Mouse (Mus musculus) right cerebral cortex, adult 2 months (tissue): ENCODE results near the gene Mixl1.

Experiments
- DNase-seq, 2 experiments: peaks; one replicate each; pipeline ENCODE4 v3.0.0; 2021 to 2022; ENCODE audit warnings: low spot score in 2 of 2

Gene Mixl1

DNA sequence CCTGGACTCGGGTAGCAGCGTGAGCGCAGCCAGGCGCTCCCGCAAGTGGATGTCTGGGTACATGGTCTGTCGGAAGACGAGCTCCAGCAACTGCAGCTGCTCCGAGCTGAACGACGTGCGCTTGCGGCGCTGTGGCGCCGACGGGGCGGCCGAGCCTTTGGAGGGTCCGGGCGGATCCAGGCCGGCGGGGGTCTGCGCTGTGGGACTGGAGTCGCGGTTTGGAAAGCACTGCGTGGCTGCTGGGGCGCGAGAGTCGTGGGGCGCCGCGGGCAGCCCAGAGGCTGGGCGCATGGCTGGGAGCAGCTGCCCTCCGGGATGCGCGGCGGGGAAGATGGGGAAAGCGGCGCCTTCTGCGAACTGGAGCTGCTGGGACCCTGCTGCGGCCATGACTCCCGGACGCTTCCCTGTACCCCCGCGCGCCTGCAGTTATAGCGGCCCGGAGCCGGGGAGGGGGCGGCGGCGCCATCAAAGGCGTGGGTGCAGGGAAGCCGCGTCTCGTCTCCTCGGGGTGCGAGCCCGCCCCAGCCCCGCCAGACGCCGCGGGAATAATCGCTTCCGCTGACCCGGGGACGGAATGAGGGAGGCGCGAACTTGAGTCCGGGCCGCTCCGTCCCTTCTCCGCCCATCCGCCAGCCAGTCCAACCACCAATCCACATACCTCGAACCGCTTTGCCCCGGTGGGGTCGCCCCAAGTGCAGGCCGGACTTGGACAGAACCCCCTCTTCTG lies at the start of gene Mixl1:
Mixl1 (minus strand) TSS at position 409 of the 727 bp plus-strand sequence.
- DNase-seq: no peak

DNA sequence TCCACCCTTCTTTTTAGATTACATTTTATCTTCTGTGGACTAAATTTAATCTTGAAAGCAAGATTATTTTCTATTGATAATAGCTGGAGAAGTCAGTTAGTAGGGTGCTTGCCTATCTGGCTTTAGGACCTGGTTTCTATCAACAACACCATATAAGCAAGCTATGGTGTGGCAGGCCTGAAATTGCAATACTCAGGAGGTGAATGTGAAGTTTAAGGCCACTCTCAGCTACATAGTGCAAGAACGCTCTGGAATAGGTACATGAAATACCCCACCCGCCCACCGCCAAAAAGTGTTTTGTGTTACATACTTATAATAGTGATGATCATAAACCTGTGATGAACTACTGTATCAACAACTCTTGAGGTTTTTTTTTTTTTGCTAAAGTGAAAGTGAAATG lies 32.4 kb upstream of the Mixl1 start:
- DNase-seq: no peak

DNA sequence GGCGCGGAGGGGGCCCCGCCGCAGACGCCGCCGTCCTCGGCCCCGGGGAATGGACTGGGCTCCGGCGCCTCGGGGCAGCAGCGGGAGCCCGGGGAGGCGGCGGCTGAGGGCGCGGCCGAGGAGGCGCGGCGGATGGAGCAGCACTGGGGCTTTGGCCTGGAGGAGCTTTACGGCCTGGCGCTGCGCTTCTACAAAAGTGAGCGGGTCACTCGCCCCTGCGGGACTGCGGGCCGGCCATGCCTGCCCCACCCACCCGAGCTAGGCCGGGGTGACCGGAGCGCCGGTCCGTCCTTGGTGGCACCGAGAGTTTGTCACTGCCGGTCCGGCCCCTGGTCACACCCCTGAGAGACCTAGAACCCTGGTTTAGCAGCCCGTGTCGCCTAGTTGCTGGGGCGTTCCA lies 29.3 kb upstream of the Mixl1 start:
- DNase-seq: no peak

DNA sequence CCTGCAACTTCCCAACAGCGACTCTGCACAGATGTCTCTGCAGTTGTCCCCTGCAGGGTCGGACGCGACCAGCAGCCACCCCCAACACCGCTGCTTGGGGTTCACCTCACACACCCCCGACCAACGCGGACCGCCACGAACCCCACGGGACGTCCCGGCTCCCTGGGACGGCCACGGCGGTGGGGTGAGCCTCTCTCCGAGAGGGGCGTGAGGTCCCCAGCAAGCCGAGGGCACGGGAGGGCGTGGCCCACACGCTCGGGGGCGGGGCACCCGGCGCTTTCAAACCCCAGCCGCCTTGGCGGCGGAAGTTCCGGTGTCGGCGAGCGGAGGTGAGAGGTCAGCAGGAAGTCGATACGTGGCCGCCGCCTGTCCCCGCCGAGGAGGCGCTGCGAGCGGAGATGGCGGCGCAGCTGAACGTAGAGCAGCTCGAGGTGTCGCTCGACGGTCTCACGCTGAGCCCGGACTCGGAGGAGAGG lies 28.9 kb upstream of the Mixl1 start, which contains the start of gene Acbd3:
Acbd3 (plus strand) TSS at position 340 of the 476 bp plus-strand sequence.
- DNase-seq: peak; percentile 91

DNA sequence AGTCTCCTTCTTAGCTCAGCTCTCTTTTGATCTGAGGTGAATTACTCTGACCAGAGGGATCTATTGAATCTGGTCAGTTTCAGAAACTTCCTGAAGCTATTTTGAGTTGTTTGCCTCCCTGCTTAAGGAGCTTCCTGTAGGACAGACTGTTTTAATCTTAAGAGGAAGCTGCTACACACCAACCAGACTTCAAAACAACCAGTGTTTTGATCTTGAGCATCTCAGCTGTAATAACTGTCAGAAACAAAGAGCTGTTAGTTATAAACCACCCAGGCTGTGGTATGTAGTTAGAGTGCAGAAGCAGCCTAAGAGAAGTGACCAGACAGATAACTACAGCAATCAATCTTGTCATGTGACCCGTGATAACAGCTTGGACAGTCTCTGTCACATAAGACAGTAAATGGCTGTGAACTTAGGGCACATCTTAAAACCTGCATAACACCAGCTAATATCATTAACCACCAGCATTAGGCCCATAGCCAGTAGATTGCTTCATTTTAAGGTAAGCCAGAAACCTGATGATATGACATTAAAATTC lies 26.9 kb upstream of the Mixl1 start:
- no peak for DNase-seq

DNA sequence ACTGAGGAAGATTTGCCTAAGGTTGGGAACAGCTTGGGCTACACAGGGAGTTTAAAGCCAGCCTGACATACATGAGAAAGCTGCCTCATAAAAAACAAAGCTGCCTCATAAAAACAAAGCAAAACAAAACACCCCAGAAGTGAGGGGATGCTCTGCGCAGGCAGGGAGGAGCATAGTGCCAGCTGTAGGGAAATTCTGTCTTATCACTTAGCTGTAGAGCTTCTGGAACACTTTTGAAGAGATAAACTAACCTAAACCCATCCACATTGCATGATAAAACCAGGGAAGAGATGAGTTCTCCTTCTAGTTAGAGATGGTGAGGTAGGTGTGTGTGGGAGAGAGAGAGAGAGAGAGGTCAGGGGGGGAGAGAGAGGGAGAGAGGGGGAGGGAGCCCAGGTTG lies 25.8 kb upstream of the Mixl1 start:
- no peak for DNase-seq

DNA sequence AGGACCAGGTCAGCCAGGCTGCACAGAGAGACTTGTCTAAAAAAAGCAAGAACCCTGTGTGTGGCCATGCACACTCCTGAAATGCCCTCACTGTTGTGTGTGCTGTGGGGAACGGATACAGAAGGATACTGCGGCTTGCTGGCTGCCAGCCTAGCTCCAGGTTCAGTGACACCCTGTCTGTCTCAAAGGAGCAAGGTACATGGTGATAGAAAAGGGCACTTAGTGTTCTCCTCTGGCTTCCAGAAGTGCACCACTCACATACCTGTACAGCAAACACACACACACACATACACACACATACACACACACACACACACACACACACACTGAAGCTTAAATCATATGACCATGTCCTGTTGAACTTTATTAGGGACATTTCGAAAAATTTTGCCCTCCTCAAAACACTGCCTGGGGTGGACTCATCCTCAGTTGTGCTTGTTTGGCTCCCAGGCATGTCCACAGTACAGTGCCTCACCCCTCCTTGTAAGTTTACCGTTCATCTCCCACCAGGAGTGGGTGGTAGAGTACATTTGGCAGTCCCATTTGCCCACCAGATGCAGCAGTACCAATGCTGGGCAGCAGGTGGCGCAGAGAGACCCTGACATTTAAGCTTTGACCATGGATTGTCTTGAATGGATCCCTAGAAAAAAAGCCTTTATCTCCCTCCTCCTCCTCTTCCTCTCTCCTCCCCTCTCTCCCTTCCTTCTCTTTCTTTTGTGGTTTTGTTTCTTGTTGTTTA lies 23.3 kb upstream of the Mixl1 start:
- peak; percentile 83 to 84 for DNase-seq

DNA sequence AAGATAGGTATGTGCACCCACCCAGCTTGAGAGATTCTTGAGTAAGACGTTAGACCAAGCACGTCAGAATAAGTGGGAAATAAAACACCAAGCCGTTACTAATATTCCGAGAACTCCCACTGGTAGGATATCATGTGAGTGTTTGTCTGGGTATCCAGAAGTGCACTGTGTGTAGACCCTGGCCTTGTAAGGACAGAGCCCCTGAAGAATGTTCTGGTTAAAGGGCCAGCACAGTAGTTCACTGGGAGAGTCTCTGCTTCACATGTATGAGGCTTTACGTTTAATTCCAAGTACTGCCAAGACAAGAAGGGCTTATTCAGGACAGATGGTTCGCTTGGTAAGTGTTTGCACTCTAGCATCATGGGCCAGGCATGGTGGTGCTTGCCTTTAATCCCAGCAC lies 22.6 kb upstream of the Mixl1 start:
- DNase-seq: no peak

DNA sequence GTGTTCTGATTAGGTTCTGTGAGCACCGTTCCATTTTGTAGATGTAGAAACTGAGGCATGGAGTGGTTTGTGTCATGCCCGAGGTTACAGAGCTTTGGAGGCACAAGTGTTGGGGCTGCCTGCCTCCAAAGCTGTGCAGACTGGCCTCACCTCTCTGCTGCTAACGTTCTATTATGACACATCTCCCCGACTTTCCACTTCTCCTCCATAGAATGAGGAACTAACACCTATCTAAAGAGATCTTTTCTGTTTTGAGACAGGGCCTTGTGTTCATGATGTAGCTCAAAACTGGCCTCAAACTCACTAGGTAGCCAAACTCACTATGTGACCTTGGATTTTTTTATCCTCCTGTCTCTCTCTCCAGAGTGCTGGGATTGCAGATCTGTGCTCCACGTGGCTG lies 21.9 kb upstream of the Mixl1 start:
- no peak for DNase-seq

DNA sequence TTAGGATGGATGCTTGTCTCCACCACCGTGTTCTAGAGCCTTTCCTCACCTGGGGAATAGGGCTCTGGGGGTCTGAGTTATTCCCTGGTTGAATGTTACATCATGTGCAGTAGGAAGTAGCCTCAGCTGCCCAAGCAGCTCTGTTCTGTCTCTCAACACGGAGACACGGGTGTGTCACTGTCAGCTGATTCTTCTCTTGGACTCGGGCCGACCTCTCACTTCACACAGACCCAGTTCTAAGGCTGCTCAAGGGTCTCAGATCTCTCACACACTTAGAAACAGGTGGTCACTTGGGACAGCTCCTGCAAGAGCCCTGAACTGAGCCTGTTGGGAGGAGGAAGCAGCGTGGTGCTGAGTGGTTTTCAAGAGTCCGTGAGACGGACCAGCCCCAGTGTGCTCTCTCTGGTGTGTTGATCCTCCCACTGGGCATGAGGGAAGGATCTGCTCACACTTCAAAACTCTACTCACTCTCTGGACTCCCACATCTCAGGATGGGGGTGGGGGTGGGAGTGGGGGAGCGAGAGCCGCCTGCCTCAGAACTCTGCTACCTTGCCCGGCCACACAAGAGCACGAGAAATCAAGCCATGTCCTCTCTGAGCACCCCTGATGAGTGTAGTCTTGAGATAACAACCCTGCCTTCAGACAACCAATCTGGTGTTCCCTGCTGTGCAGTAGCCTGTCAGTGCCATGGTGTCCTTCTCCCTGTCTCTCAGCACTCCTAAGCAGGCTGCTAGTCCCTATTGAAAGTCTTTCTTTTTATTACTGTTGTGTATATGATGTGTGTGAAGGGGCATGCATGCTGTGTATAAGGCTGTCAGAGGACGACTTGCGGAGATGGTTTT lies 12.3 kb upstream of the Mixl1 start:
- no peak for DNase-seq

DNA sequence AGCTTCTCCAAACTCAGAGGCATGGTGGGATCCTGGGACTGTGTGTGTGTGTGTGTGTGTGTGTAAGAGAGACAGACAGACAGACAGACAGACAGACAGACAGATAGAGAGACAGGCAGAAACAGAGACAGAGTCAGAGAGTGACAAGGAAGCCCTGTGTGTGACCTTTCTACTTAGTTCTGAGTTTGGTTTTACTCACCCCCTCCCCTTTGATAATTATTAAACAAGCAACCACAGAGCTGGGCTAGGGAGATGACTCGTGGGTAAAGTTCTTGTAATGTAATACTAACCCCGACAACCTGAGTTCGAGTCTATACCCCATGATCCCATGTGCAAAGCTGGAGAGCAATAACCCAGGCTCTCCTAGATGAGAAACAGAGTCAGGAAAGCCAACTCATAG lies 11.0 kb upstream of the Mixl1 start:
- DNase-seq: no peak

DNA sequence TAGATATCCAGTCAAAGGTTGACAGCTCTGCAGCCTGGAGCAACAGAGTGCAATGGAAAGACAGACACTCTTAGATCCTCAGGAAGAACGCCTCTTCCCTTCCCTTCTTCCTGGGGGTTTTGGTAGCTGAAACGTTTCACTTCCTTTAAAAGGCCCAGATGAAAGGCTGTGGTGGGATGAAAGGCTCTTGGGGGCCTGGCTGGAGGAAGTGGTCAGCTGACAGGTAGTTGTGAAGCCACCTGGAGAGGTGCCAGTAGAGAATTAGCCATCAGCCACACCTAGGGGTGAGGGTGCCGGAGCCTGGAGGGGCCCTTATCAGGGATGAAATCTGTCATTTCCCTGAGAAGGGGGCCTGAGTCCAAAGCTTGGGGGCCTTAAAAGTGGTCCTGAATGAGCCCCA lies 10.5 kb upstream of the Mixl1 start:
- no peak for DNase-seq

DNA sequence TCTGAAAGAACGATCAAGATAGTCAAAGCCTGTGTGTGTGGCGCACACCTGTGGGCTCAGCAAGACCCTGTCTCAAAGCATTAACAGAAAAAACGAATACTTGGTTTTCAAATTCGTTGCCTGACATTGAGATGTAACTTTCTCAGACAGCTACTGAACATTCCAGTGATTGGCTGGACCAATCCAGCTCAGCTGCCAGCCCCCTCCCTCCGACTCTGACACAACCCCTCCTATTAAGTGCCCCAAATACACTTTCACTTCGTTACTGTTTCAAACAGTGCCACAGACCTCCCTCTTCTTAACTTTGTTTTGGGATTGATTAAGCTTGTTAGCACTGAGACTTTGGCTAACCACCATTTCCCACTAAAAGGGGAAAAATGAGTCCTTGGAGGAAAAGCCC lies 6.6 kb upstream of the Mixl1 start:
- DNase-seq: no peak

DNA sequence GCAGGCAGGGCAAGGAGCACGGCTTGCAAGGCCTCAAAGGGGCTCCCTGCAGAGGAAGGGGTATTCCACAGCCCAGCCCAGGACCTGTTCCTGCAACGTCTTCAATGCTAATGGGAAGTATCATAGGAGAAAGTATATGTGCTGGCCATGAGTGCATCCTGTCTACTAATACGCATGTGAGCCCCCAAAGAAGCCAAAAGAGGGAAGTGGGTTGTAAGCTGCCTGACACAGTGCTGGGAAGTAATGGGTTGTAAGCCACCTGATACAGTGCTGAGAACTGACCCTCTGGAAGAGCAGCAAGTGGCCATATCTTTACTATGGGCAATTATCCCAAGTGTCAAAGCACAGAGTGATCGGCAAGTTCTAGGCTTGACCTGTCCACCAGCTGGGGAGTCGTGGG lies 1.2 kb upstream of the Mixl1 start:
- DNase-seq: no peak

DNA sequence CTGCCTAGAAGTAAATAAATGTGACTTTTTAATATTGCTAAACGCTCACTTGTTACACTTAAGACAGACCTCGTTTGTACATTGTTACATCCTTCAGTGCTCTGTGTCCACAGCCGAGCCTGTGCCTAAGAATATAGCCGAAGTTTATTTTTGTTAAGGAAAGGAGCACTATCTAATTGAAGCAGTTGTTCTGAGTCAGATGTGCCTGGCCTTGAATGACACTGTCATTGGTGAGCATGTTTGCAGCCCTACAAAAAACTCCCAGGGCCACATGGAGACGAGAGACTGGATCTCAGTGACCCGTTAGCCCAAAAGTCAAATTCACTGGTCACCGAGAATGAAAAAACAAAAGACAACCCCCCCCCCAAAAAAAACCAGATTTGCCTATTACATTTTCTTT lies 5.5 kb downstream of the Mixl1 start:
- DNase-seq: no peak
